Mouse (Mus musculus) E14TG2a.4 (cell line): ENCODE measurements around the gene Alk.
A peak's percentile ranks its signal among the peaks of the same experiment; 100 is the strongest.

Experiments
- H3K27me3 ChIP-seq: 2 replicates; pipeline ENCODE4 v1.6.1; 2014; ENCODE audit warnings: low read length, control low read depth; ENCODE audit not compliant: insufficient read depth
- H3K36me3 ChIP-seq: 2 replicates; pipeline ENCODE4 v1.6.1; 2014; ENCODE audit warnings: low read length, control low read depth; ENCODE audit not compliant: insufficient read depth
- H3K4me1 ChIP-seq: replicated peaks from 2 replicates; pipeline ENCODE4 v1.6.1; 2014; ENCODE audit warnings: low read depth, low read length, control low read depth
- H3K4me3 ChIP-seq: replicated peaks from 2 replicates; pipeline ENCODE4 v1.5.1; 2014; ENCODE audit warnings: mild to moderate bottlenecking, low read length
- H3K9me3 ChIP-seq: 2 replicates; pipeline ENCODE4 v1.6.1; 2014; ENCODE audit warnings: low read length, control low read depth
- CTCF ChIP-seq: conservative IDR thresholded peaks from 2 replicates; pipeline ENCODE4 v1.5.1; 2014; ENCODE audit warnings: low read length
- NANOG ChIP-seq: IDR thresholded peaks from 2 replicates; pipeline ENCODE4 v1.6.1; 2014; ENCODE audit warnings: borderline replicate concordance, low read length, mixed read lengths
- POU5F1 ChIP-seq: IDR thresholded peaks from 2 replicates; pipeline ENCODE4 v1.6.1; 2014; ENCODE audit warnings: low read length, borderline replicate concordance

The Alk gene

DNA sequence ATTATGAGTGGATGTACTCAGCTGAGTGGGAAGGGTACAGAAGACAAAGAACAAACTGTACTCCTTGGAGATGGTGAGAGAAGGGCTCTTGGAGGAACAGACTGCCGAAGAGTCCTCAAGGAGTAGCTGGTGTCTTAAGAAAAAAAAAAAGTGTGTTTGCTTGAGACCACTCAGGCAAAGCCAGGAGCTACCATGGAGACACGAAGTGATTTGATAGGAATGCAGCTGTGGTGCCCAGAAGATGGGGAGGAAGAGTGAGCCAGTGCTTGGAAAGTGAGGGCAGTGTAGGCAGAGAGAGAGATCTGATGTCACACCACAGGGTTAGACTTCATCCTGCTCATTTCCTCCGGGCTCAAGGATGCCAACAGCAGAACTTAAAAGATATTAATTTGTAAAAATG lies 613.2 kb downstream of the Alk start:
- TF ChIP-seq CTCF: no peak
- TF ChIP-seq POU5F1: no peak
- TF ChIP-seq NANOG: no peak
- Histone ChIP-seq H3K4me3 (no peak overlapping the region), H3K27me3 (no peaks in the 10 kb centered on the region), H3K4me1 (peaks cover 4% of the 10 kb centered on the region; the same call in 1 of the 2 replicates), H3K36me3 (no peaks in the 10 kb centered on the region), H3K9me3 (no peaks in the 10 kb centered on the region)

DNA sequence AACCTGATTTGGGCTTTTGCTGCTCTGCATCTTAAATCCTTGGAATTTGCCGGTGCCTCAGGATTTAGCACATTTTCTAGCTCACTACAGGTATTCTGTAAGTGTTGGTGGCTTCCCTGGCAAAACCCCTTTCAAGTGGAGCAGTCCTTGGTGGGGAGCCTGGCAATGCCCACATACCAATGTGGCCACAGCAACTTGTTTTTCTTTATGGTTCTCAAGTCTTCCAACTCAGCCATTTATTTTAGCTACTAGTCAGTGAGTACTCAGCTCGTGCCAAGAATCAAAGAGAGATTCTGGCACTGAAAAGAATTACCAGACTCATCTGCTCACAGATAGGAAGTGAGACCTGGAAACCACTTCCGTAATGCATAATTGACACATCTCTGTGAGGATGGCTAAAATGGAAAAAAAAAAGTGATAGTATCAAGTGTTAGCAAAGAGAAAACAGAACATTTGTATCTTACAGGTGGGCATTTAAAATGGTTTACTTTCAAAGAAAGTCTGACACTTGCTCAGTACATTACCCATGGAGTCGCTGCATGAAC lies 614.2 kb downstream of the Alk start:
- Histone ChIP-seq H3K4me1 (peaks cover 10% of the 10 kb centered on the region; the same call in 1 of the 2 replicates), H3K36me3 (no peaks in the 10 kb centered on the region), H3K27me3 (no peaks in the 10 kb centered on the region), H3K9me3 (no peaks in the 10 kb centered on the region), H3K4me3 (no peak overlapping the region)
- TF ChIP-seq POU5F1: no peak
- no peak for TF ChIP-seq NANOG
- no peak for TF ChIP-seq CTCF

DNA sequence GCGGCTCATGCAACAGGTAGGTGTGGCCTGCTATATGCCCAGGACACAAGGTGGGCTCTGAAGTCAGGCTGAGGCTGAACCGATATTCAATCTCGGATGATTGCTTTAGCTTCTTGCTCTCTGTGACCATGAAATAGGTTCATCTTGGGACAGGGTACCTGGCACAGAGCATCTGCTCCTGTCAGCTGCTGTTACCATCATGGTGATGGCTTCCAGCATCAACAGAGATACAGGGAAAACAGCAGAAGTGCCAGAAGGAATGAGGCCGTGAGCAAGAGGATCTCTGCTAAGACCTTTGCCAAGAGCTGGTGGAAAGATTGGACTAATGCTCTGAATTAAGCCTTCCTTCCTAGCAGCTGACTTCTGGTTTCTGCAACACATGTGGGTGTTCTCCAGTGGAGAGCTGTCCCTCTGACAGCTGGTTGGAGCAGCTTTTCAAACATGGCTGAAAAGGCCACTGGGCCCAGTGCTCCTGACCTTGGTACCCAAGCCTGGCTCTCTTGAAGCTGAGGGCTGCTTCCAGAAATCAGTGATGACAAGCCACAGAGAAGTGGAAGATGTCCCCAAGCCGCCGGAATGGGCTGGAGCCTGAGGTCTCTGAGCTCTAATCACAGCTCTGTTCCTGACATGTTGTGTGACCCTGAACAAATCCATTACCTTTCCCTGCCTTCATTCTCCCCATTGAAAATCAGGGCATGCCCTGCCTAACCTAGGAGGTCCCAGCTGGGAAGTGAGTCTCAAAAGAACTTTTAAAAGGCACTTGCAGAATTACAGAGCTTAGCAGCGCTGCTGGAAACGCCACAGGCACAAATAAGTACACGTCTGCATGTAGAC lies 615.5 kb downstream of the Alk start:
- Histone ChIP-seq H3K9me3 (no peaks in the 10 kb centered on the region), H3K4me1 (peaks cover 10% of the 10 kb centered on the region; the same call in 1 of the 2 replicates), H3K4me3 (no peak overlapping the region), H3K27me3 (no peaks in the 10 kb centered on the region), H3K36me3 (no peaks in the 10 kb centered on the region)
- no peak for TF ChIP-seq CTCF
- TF ChIP-seq NANOG: no peak
- TF ChIP-seq POU5F1: no peak

DNA sequence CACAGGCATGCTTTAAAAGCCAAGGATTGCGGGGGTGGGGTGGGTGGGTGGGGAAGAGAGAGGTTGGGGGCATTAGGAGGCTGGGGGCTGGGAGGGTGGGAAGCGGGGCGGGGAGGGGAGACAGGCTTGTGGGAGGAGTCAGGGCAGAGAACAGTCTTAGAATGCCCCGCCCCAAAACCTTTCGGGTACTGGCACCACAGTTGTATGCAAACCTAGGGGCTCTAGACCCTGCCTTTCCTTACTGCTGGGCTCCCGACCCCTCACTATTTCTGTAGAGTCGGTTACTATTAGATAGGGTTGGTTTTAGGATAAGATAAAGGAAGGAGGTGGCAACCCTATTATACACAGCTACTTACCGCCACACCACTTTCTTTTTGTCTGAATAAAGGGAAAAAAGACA lies 617.4 kb downstream of the Alk start:
- TF ChIP-seq NANOG (no peak), CTCF (no peak), POU5F1 (no peak)
- Histone ChIP-seq H3K9me3 (no peaks in the 10 kb centered on the region), H3K4me3 (no peak overlapping the region), H3K4me1 (peaks cover 10% of the 10 kb centered on the region; the same call in 1 of the 2 replicates), H3K36me3 (no peaks in the 10 kb centered on the region), H3K27me3 (no peaks in the 10 kb centered on the region)

DNA sequence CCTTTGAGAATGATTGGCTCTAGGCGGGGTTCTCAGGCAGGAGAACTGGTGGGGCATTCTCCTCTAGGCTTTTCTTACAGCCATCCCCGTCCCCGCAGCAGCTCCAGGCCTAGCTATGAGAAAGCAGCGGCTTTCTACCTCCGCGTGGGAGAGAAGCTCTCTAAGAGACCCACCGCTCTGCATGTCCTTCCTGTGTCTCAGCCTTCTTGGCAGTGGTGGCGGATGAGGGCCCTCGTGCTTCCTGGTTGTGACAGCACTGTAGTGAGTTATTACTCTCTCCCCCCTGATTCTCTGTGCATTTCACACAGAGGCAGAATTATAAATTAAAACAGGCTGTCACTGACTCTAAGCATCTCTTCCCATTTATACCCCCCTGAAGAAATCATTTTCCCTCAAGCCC lies 618.0 kb downstream of the Alk start:
- Histone ChIP-seq H3K9me3 (no peaks in the 10 kb centered on the region), H3K27me3 (no peaks in the 10 kb centered on the region), H3K4me3 (peak overlapping the region; percentile 55), H3K4me1 (peaks cover 10% of the 10 kb centered on the region; the same call in 1 of the 2 replicates), H3K36me3 (no peaks in the 10 kb centered on the region)
- no peak for TF ChIP-seq POU5F1
- TF ChIP-seq NANOG: no peak
- TF ChIP-seq CTCF: no peak

DNA sequence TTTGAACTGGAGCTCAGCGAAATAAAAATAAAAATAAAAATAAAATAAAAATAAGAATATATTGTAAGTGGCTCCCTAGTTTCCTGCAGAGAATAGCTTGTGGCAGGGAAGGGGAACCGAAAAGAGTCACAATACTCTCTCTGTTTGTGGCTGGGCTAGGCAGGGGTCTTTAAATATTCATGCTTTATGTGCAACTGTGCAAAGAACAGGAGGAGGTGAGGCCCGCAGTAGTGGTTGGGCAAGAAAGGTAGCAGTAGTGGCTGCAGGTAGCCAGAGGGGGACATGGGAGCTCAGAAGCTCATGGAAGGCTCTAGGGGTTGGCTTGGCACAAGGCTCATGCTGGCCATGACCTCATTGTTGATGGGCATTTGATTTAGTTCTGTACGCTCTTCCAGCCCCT lies 623.2 kb downstream of the Alk start:
- H3K36me3 ChIP-seq: no peaks in the 10 kb centered on the region
- TF ChIP-seq CTCF (no peak), POU5F1 (no peak), NANOG (no peak)
- no peaks in the 10 kb centered on the region for H3K27me3 ChIP-seq
- peaks cover 5% of the 10 kb centered on the region; the same call in 1 of the 2 replicates for H3K4me1 ChIP-seq
- no peaks in the 10 kb centered on the region for H3K9me3 ChIP-seq
- no peak overlapping the region for H3K4me3 ChIP-seq

DNA sequence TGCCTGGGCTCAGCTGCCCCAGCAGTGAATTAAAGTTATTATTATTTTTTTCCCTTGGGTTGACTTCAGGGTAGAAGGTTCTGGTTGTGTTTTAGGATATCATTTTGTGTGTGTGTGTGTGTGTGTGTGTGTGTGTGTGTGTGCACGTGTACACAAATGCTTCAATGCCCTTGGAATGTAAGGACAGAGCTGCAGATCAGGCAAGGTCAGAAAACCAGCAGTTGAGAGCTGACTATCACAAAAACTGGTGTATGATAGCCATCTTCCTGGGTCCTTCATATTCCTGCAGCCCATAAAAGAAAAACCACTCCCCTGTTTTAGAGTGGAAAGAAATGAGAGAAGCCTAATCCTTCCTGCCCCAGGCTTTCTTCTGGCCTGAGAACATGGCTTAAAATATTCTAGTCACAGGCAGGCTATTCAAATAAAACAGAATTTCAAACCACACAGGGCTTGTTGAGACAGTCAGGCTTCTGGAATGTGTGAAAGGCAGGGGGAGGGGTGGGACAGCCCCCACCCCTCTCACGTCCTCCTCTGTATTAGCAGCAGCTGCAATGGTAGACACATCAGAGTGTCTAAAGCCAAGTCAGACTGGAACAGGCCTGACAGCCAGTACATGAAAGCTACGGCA lies 623.8 kb downstream of the Alk start:
- H3K4me3 ChIP-seq: no peak overlapping the region
- no peak for TF ChIP-seq NANOG
- TF ChIP-seq CTCF: no peak
- no peak for TF ChIP-seq POU5F1

DNA sequence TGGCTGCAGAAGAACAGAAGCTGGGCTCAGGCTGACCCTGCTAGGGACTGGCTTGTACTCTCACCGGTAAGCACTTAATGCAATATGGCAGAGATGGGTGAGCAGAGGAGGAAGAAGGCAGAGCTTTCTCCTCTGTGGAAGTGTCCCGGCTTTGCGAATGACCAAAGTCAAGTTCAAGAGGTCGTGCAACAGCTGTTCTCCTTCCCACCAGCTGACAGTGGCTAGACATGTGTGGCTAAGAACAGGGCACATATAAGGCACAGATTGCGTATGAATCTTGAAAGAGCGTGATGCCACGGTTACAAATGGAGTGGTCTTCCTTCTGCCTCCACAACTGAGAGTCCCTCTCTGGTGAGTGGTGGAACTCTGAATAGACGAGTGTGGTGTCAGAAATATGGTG lies 625.3 kb downstream of the Alk start:
- H3K9me3 ChIP-seq: no peaks in the 10 kb centered on the region
- H3K36me3 ChIP-seq: no peaks in the 10 kb centered on the region
- H3K27me3 ChIP-seq: no peaks in the 10 kb centered on the region
- TF ChIP-seq NANOG: no peak
- TF ChIP-seq CTCF: no peak
- no peak for TF ChIP-seq POU5F1
- no peak overlapping the region for H3K4me3 ChIP-seq
- H3K4me1 ChIP-seq: no peaks in the 10 kb centered on the region

More for the DNA sequence above, 623.8 kb downstream of the Alk start:
- Histone ChIP-seq H3K27me3 (no peaks in the 10 kb centered on the region), H3K4me1 (no peaks in the 10 kb centered on the region), H3K9me3 (no peaks in the 10 kb centered on the region), H3K36me3 (no peaks in the 10 kb centered on the region)
